Mouse (Mus musculus) kidney, adult 18-20 months (tissue): ENCODE data around the gene Slc7a6.
"Not testable (repeated sequence)": the region's sequence is repeated elsewhere in the genome, so short reads cannot be mapped to it uniquely, and the experiment has no call there.

Experiments used
- DNase-seq: peaks from one replicate; pipeline ENCODE4 v3.0.0; 2021

The Slc7a6 gene

GRCm38 (mm10) chr8:106193162-106193561, 24.5 kb downstream of the Slc7a6 start:
- DNase-seq, result no peak

GRCm38 (mm10) chr8:106194062-106194461, 25.4 kb downstream of the Slc7a6 start:
- no peak for DNase-seq

- DNase-seq, result peak; percentile 23
Observed at GRCm38 (mm10) chr8:106198741-106199140, 30.1 kb downstream of the Slc7a6 start.

- DNase-seq, result not testable (repeated sequence)
Observed at GRCm38 (mm10) chr8:106199596-106199995, 30.9 kb downstream of the Slc7a6 start.

- no peak for DNase-seq
Observed at GRCm38 (mm10) chr8:106210035-106210731, 41.5 kb downstream of the Slc7a6 start.

GRCm38 (mm10) chr8:106210821-106211345, 42.2 kb downstream of the Slc7a6 start, which contains the start of the genes Slc7a6os and Prmt7:
Slc7a6os (minus strand) TSS chr8:106210935.
Prmt7 (plus strand) TSS chr8:106210936.
- DNase-seq, result peak; percentile 97

- DNase-seq, result no peak
Observed at GRCm38 (mm10) chr8:106211421-106211820, 42.8 kb downstream of the Slc7a6 start.

- DNase-seq, result no peak
Observed at GRCm38 (mm10) chr8:106213959-106214358, 45.3 kb downstream of the Slc7a6 start.

GRCm38 (mm10) chr8:106219620-106220019, 51.0 kb downstream of the Slc7a6 start:
- no peak for DNase-seq

- DNase-seq, result peak; percentile 56
Observed at GRCm38 (mm10) chr8:106226589-106226988, 57.9 kb downstream of the Slc7a6 start.

GRCm38 (mm10) chr8:106231536-106231935, 62.9 kb downstream of the Slc7a6 start:
- no peak for DNase-seq

GRCm38 (mm10) chr8:106232751-106233150, 64.1 kb downstream of the Slc7a6 start:
- no peak for DNase-seq

GRCm38 (mm10) chr8:106234567-106235261, 66.1 kb downstream of the Slc7a6 start:
- no peak for DNase-seq

- peak; percentile 68 for DNase-seq
Observed at GRCm38 (mm10) chr8:106237106-106237505, 68.4 kb downstream of the Slc7a6 start.
